8 mouse cellular contexts compared by ENCODE assay signal in genomic region chrX:99975985-99976924, GRCm38 (mm10). TPM values are rescaled to one million over a fixed set of nuclear protein-coding genes. Genes with fewer than 3 reads are reported as not detected.
DNase-seq lines count a peak whose midpoint lies in the region; ATAC-seq and TF ChIP-seq lines count a peak whose summit lies in the region.

No protein-coding gene starts in this region.

- no peak for TF ChIP-seq CTCF in layer of hippocampus, adult 2 months (conservative IDR thresholded peaks at IDR 0.05)
- no peak for TF ChIP-seq CTCF in brain, embryonic 14.5 days (IDR thresholded peaks at IDR 0.05; ENCODE audit: borderline replicate concordance, extremely low read depth, insufficient read depth, insufficient read length)

- WGBS in hindbrain, embryonic 11.5 days, result 23% methylated on average over 45 of the region's 48 CpGs
- 21% methylated on average over 43 of the region's 48 CpGs for WGBS in limb, embryonic 13.5 days
- 21% methylated on average over 39 of the region's 48 CpGs for WGBS in midbrain, embryonic 11.5 days
- WGBS in stomach, embryonic 16.5 days, result 14% methylated on average over 42 of the region's 48 CpGs

- H3K9ac ChIP-seq in hindbrain, embryonic 11.5 days (ENCODE audit: low read depth, low read length), result peak overlapping the region; percentile 31; the same call in 1 of the 2 replicates
- peak overlapping the region; percentile 64 for H3K9ac ChIP-seq in limb, embryonic 13.5 days
- H3K9ac ChIP-seq in midbrain, embryonic 11.5 days (ENCODE audit: low read length), result peak overlapping the region; percentile 51
- H3K9ac ChIP-seq in stomach, embryonic 16.5 days (ENCODE audit: low read length), result peak overlapping the region; percentile 67

- peak; percentile 42; the same call in 1 of the 2 replicates for ATAC-seq in hindbrain, embryonic 11.5 days (ENCODE audit: low FRiP score)
- peak; percentile 10 for ATAC-seq in limb, embryonic 13.5 days (ENCODE audit: low FRiP score, low read depth)
- ATAC-seq in midbrain, embryonic 11.5 days (ENCODE audit: low FRiP score), result peak; percentile 40; the same call in 1 of the 2 replicates
- ATAC-seq in stomach, embryonic 16.5 days (ENCODE audit: insufficient read depth, low FRiP score), result peak; percentile 4; the same call in 1 of the 2 replicates

- no peaks in the 10 kb centered on the region; the same call in 1 of the 2 replicates for H3K27me3 ChIP-seq in hindbrain, embryonic 11.5 days (ENCODE audit: control insufficient read depth, insufficient read depth, low read length)
- peaks cover 38% of the 10 kb centered on the region for H3K27me3 ChIP-seq in limb, embryonic 13.5 days
- H3K27me3 ChIP-seq in midbrain, embryonic 11.5 days (ENCODE audit: control insufficient read depth, insufficient read depth, low read length), result 0 out of 2 replicates have a peak, but pooled peaks cover 2% of the 10 kb centered on the region
- H3K27me3 ChIP-seq in stomach, embryonic 16.5 days (ENCODE audit: control insufficient read depth, insufficient read depth, low read length), result peaks cover 3% of the 10 kb centered on the region; the same call in 1 of the 2 replicates

- H3K9me3 ChIP-seq in hindbrain, embryonic 11.5 days (ENCODE audit: control insufficient read depth, low read length), result no peaks in the 10 kb centered on the region
- H3K9me3 ChIP-seq in limb, embryonic 13.5 days, result no peaks in the 10 kb centered on the region
- no peaks in the 10 kb centered on the region for H3K9me3 ChIP-seq in midbrain, embryonic 11.5 days (ENCODE audit: control insufficient read depth, low read length)
- H3K9me3 ChIP-seq in stomach, embryonic 16.5 days (replicated peaks; ENCODE audit: control insufficient read depth, low read length), result no peaks in the 10 kb centered on the region

- no peaks in the 10 kb centered on the region; the same call in 1 of the 2 replicates for H3K4me1 ChIP-seq in hindbrain, embryonic 11.5 days (replicated peaks; ENCODE audit: control insufficient read depth, insufficient read depth, low read length)
- no peaks in the 10 kb centered on the region for H3K4me1 ChIP-seq in limb, embryonic 13.5 days
- no peaks in the 10 kb centered on the region for H3K4me1 ChIP-seq in midbrain, embryonic 11.5 days (ENCODE audit: control insufficient read depth, insufficient read depth, low read length)
- no peaks in the 10 kb centered on the region for H3K4me1 ChIP-seq in stomach, embryonic 16.5 days (ENCODE audit: control insufficient read depth, insufficient read depth, low read length)

- no peaks in the 10 kb centered on the region for H3K36me3 ChIP-seq in hindbrain, embryonic 11.5 days (ENCODE audit: control insufficient read depth, insufficient read depth, low read length)
- no peaks in the 10 kb centered on the region for H3K36me3 ChIP-seq in limb, embryonic 13.5 days
- H3K36me3 ChIP-seq in midbrain, embryonic 11.5 days (ENCODE audit: control insufficient read depth, insufficient read depth, low read length), result no peaks in the 10 kb centered on the region
- no peaks in the 10 kb centered on the region for H3K36me3 ChIP-seq in stomach, embryonic 16.5 days (ENCODE audit: control insufficient read depth, insufficient read depth, low read length)

- H3K27ac ChIP-seq in layer of hippocampus, adult 2 months, result peak overlapping the region; percentile 51; the same call in 1 of the 2 replicates
- no peak overlapping the region for H3K27ac ChIP-seq in hindbrain, embryonic 11.5 days (ENCODE audit: low read depth, low read length)
- H3K27ac ChIP-seq in limb, embryonic 13.5 days, result no peak overlapping the region
- H3K27ac ChIP-seq in midbrain, embryonic 11.5 days (ENCODE audit: low read depth, low read length), result no peak overlapping the region
- peak overlapping the region; percentile 18; the same call in 1 of the 2 replicates for H3K27ac ChIP-seq in stomach, embryonic 16.5 days (ENCODE audit: low read length)

- H3K4me2 ChIP-seq in hindbrain, embryonic 11.5 days (replicated peaks; ENCODE audit: low read depth, low read length), result peak overlapping the region; percentile 78
- peak overlapping the region; percentile 84 for H3K4me2 ChIP-seq in limb, embryonic 13.5 days (replicated peaks)
- H3K4me2 ChIP-seq in midbrain, embryonic 11.5 days, result peak overlapping the region; percentile 79
- H3K4me2 ChIP-seq in stomach, embryonic 16.5 days (ENCODE audit: low read depth, low read length), result peak overlapping the region; percentile 63

- TF ChIP-seq POLR2A in brain, embryonic 14.5 days (IDR thresholded peaks at IDR 0.05; ENCODE audit: borderline replicate concordance, extremely low read depth, insufficient read depth, insufficient read length, poor library complexity, severe bottlenecking), result no peak

- DNase-seq in layer of hippocampus, adult 2 months (ENCODE audit: low spot score in 2 of 2), result no peak
- DNase-seq in layer of hippocampus, adult 9-10 months (ENCODE audit: low spot score), result no peak
- DNase-seq in brain, embryonic 14.5 days (ENCODE audit: low read depth), result peak; percentile 7
- DNase-seq in gastrocnemius, adult 18-20 months (ENCODE audit: low spot score), result peak; percentile 5
- peak; percentile 23 for DNase-seq in hindbrain, embryonic 11.5 days (ENCODE audit: low spot score)
- DNase-seq in midbrain, embryonic 11.5 days (ENCODE audit: low spot score, missing footprints), result peak; percentile 88

- peak overlapping the region; percentile 69 for H3K4me3 ChIP-seq in layer of hippocampus, adult 2 months
- H3K4me3 ChIP-seq in hindbrain, embryonic 11.5 days (ENCODE audit: low read depth, low read length), result peak overlapping the region; percentile 46
- peak overlapping the region; percentile 54 for H3K4me3 ChIP-seq in limb, embryonic 13.5 days
- peak overlapping the region; percentile 43 for H3K4me3 ChIP-seq in midbrain, embryonic 11.5 days (ENCODE audit: low read depth, low read length)
- peak overlapping the region; percentile 58 for H3K4me3 ChIP-seq in stomach, embryonic 16.5 days (replicated peaks; ENCODE audit: low read length)

RNA-seq across cellular contexts. Expression of gene Eda, which starts 0.8 kb away (rescaled TPM):
- total RNA-seq in layer of hippocampus, adult 2 months (2021), result 1 to 10 TPM; 4.7 to 5.7 TPM
- polyA plus RNA-seq in brain, embryonic 14.5 days (2012; rRNA removed), result 3.1 and 3.6 TPM in 2 replicates
- total RNA-seq in gastrocnemius, adult 18-20 months (2021), result 1 to 10 TPM; 1.4 to 1.7 TPM
- 1.3 and 1.9 TPM in 2 replicates for polyA plus RNA-seq in hindbrain, embryonic 11.5 days (2014; fragmentation: Nextera tagmentation; extraction: Ambion mirVana)
- polyA plus RNA-seq in limb, embryonic 13.5 days (2015; fragmentation: Nextera tagmentation; extraction: Ambion mirVana), result 2.7 and 2.8 TPM in 2 replicates
- 2.0 and 2.1 TPM in 2 replicates for polyA plus RNA-seq in midbrain, embryonic 11.5 days (2014; fragmentation: Nextera tagmentation; extraction: Ambion mirVana)
- polyA plus RNA-seq in stomach, embryonic 16.5 days (2015; fragmentation: Nextera tagmentation; extraction: Ambion mirVana), result 2.2 and 2.7 TPM in 2 replicates

Comparison
In these comparisons a context has a peak if more than half of its experiments do, and no peak if none do; other contexts are left out.
1. DNase-seq: peak in brain, embryonic 14.5 days (single experiment), gastrocnemius, adult 18-20 months (single experiment), hindbrain, embryonic 11.5 days (single experiment) and midbrain, embryonic 11.5 days (single experiment); none in layer of hippocampus, adult 2 months (0 of 2) and layer of hippocampus, adult 9-10 months (single experiment).
2. H3K27ac ChIP-seq: peak in layer of hippocampus, adult 2 months (single experiment) and stomach, embryonic 16.5 days (single experiment); none in hindbrain, embryonic 11.5 days (single experiment), limb, embryonic 13.5 days (single experiment) and midbrain, embryonic 11.5 days (single experiment).
3. Peak in every context shown above with its lines, with median percentiles within 50 percentile points of each other: H3K4me3 ChIP-seq, ATAC-seq, H3K4me2 ChIP-seq and H3K9ac ChIP-seq.